ENCODE assay signal across 8 mouse cellular contexts in genomic region chr7:99537183-99537756, GRCm38 (mm10). TPM values are rescaled to one million over a fixed set of nuclear protein-coding genes. Genes with fewer than 3 reads are reported as not detected.
DNase-seq lines count a peak whose midpoint lies in the region; ATAC-seq lines count a peak whose summit lies in the region.

No protein-coding gene starts in this region.

- H3K4me3 ChIP-seq in heart, embryonic 12.5 days, result 0 out of 2 replicates have a peak overlapping the region, but pooled peaks have one; percentile 11
- H3K4me3 ChIP-seq in hindbrain, embryonic 10.5 days, result peak overlapping the region; percentile 63
- H3K4me3 ChIP-seq in macrophage (ENCODE audit: inconsistent target), result peak overlapping the region; percentile 64

- H3K4me1 ChIP-seq in heart, embryonic 12.5 days (replicated peaks), result peaks cover 65% of the 10 kb centered on the region
- peaks cover 87% of the 10 kb centered on the region for H3K4me1 ChIP-seq in hindbrain, embryonic 10.5 days (replicated peaks)

- DNase-seq in heart, adult 9 months (ENCODE audit: low spot score in 2 of 2), result no peak
- DNase-seq in ZHBTc4 (ENCODE audit: low read depth, low spot score), result peak; percentile 65
- DNase-seq in hindbrain, embryonic 10.5 days (ENCODE audit: low spot score), result no peak
- no peak for DNase-seq in embryo, embryonic 10.5 days (ENCODE audit: low spot score)
- DNase-seq in urinary bladder, postnatal 10 days (ENCODE audit: low spot score), result no peak
- no peak for DNase-seq in ovary, adult 18-20 months (ENCODE audit: low spot score)

- H3K27me3 ChIP-seq in heart, embryonic 12.5 days (replicated peaks), result no peaks in the 10 kb centered on the region
- no peaks in the 10 kb centered on the region for H3K27me3 ChIP-seq in hindbrain, embryonic 10.5 days (ENCODE audit: insufficient read depth, poor library complexity, severe bottlenecking)

- H3K9ac ChIP-seq in heart, embryonic 12.5 days, result 0 out of 2 replicates have a peak overlapping the region, but pooled peaks have one; percentile 0

- H3K79me2 ChIP-seq in macrophage (ENCODE audit: inconsistent target), result peaks cover 66% of the 10 kb centered on the region

- no peaks in the 10 kb centered on the region for H3K9me3 ChIP-seq in heart, embryonic 12.5 days (replicated peaks)
- no peaks in the 10 kb centered on the region for H3K9me3 ChIP-seq in hindbrain, embryonic 10.5 days

- peak overlapping the region; percentile 89 for H3K4me2 ChIP-seq in heart, embryonic 12.5 days

- no peak for ATAC-seq in heart, embryonic 12.5 days (ENCODE audit: insufficient number of reproducible peaks, low FRiP score)

- no peaks in the 10 kb centered on the region for H3K36me3 ChIP-seq in heart, embryonic 12.5 days
- 0 out of 2 replicates have a peak, but pooled peaks cover 3% of the 10 kb centered on the region for H3K36me3 ChIP-seq in hindbrain, embryonic 10.5 days
- no peaks in the 10 kb centered on the region; the same call in 1 of the 2 replicates for H3K36me3 ChIP-seq in macrophage (ENCODE audit: inconsistent target)

- H3K27ac ChIP-seq in heart, embryonic 12.5 days (ENCODE audit: poor library complexity, severe bottlenecking), result no peak overlapping the region
- H3K27ac ChIP-seq in hindbrain, embryonic 10.5 days, result peak overlapping the region; percentile 74
- H3K27ac ChIP-seq in macrophage, result peak overlapping the region; percentile 89

- WGBS in heart, embryonic 12.5 days, result 52% methylated on average over 5 of the region's 5 CpGs
- 24% methylated on average over 5 of the region's 5 CpGs for WGBS in hindbrain, embryonic 10.5 days
- WGBS in macrophage (ENCODE audit: missing documents), result 70% methylated on average over 5 of the region's 5 CpGs

RNA-seq across cellular contexts. Expression of gene Arrb1, which starts 2.0 kb away (rescaled TPM):
- polyA plus RNA-seq in heart, embryonic 12.5 days (2016; fragmentation: Nextera tagmentation; extraction: Ambion mirVana), result 13.4 and 14.5 TPM in 2 replicates
- polyA plus RNA-seq in hindbrain, embryonic 10.5 days (2016; fragmentation: Nextera tagmentation; extraction: Ambion mirVana), result 14.6 and 15.0 TPM in 2 replicates
- 100 to 1,000 TPM in 19 of 26 experiments, 10 to 100 TPM in 6, 1 to 10 TPM in 1; 9.2 to 300 (median 218) TPM for total RNA-seq in macrophage (2018; cell fraction: chromatin; rRNA removed)
- total RNA-seq in macrophage (2018; cell fraction: cytosol; rRNA removed), result 100 to 1,000 TPM in 8 of 26 experiments, 10 to 100 TPM in 18; 54.2 to 130 (median 88.0) TPM
- 100 to 1,000 TPM in 17 of 26 experiments, 10 to 100 TPM in 9; 25.9 to 208 (median 130) TPM for total RNA-seq in macrophage (2018; cell fraction: nucleus; rRNA removed)
- polyA plus RNA-seq in macrophage (2018), result 65.3 to 97.8 TPM (median 73.5 TPM) in 3 replicates

RNA-seq across cellular contexts. Expression of gene Rps3, which starts 53.7 kb away (rescaled TPM):
- 459 and 490 TPM in 2 replicates for polyA plus RNA-seq in heart, embryonic 12.5 days (2016; fragmentation: Nextera tagmentation; extraction: Ambion mirVana)
- 680 and 779 TPM in 2 replicates for polyA plus RNA-seq in hindbrain, embryonic 10.5 days (2016; fragmentation: Nextera tagmentation; extraction: Ambion mirVana)
- total RNA-seq in macrophage (2018; cell fraction: chromatin; rRNA removed), result 100 to 1,000 TPM in 1 of 26 experiments, 10 to 100 TPM in 25; 26.2 to 122 (median 50.9) TPM
- 100 to 1,000 TPM; 181 to 369 (median 243) TPM for total RNA-seq in macrophage (2018; cell fraction: cytosol; rRNA removed)
- total RNA-seq in macrophage (2018; cell fraction: nucleus; rRNA removed), result 100 to 1,000 TPM in 5 of 26 experiments, 10 to 100 TPM in 21; 59.6 to 128 (median 84.4) TPM
- 269 to 859 TPM (median 797 TPM) in 3 replicates for polyA plus RNA-seq in macrophage (2018)

Comparison
In these comparisons a context has a peak if more than half of its experiments do, and no peak if none do; other contexts are left out.
1. H3K4me3 ChIP-seq: peak in every context shown above with its lines; median percentile 64 in macrophage; 63 in hindbrain, embryonic 10.5 days; 11 in heart, embryonic 12.5 days.